Mouse (Mus musculus) embryo, embryonic 10.5 days (tissue): ENCODE measurements around the gene Il4ra.

ENCODE experiments used
- DNase-seq: peaks from one replicate; pipeline ENCODE4 v3.0.0-alpha.2; 2015; ENCODE audit warnings: low spot score

The Il4ra gene

GRCm38 (mm10) chr7:125600612-125601279 lies 48.8 kb downstream of the Il4ra start:
- DNase-seq = no peak

DNA sequence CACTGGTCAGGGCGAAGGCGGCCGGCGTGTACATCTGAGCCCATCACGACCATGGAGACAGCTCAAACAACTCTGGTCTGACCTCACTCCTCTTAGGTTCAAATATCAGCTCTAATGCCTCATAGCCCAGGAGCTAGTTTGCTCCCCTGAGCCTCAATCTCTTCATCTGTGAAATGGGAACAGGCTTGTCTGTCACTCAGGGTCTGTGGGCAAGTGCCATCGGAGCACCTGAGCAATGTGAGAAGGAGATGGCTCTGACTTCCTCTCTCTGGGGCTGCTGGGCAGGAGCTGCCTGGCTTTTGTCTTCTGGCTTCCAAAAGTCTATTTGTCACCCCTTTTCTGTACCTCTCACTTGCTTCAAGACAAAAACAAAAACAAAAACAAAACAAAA lies 49.4 kb downstream of the Il4ra start:
- DNase-seq = no peak

DNA sequence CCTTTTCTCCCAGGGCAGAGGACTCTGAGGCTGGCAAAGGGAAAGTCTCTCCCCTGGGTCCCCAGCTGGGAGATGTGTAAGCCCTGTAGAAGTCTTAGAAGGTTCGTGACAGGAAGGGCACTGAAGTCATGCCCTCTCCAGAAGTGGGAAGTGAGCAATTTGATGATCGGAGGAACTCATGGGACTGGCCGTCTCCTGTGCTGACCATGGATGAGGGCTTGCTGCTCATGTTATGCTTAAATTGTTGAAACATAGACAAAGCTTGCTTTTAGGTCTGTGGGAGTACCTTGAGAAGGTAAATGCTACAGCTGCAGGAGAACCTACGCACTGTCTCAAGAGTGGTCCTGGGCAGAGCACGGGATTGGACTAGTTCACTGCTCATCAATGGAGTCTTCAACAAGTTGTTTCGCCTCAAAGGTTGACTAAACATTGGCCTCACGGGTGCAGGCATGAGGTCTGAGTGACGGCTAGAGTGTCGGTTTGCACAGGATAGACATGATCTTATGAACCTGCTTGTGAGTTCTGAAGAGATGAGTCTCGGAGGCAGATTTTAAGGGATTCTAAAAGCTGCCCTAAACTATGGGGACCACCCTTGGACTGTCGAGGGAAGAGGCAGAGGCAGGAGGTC lies 50.0 kb downstream of the Il4ra start:
- DNase-seq = no peak

- DNase-seq = no peak
Observed at GRCm38 (mm10) chr7:125603185-125603631, 51.3 kb downstream of the Il4ra start, which contains the start of gene Il21r. Il21r (plus strand) TSS chr7:125603429.

DNA sequence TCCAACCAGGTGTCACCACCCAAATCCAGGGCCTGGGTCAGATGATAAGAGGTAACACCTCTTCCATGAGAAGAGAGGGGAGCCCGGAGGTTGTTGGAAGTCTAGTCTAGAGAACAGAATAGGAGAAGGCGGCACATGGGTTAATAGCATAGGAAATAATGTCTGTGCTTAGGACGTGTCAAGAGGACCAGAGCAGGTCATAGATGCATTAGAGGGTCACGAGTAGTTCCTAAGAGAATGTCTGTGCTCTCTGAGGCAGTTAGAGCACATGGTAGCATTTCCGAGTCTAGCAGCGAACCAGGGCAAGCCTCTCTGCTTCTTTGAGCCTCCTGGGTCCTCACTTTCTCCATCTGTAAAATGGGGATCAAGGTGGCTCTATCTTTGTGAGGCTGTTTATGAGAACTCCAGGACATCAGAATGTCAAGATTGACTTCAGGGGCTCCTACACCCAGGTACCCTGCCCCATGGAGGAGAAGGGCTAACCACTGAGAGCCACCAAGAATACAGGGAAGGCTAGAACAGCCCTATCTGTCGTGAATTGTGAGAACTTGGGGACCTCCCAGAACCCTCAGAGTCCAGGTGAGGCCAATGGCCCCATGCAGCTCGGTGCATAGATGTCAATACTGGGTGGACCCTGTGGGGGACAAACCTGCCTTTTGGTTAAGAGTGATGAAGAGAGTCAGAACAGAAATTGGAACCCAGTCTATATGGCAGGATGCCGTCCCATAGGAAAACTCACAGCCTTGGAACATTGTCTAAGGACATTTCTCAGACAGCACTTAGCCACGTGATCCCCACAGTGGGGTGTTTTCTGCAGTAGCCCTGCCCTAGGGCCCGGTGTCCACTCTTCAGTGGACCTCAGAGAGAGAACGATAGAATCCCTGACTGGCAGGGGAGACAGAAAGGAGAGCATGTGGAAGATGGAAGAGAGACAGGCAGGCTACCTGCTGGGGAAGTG lies 52.7 kb downstream of the Il4ra start:
- no peak for DNase-seq

GRCm38 (mm10) chr7:125605725-125606139 lies 53.8 kb downstream of the Il4ra start:
- no peak for DNase-seq

DNA sequence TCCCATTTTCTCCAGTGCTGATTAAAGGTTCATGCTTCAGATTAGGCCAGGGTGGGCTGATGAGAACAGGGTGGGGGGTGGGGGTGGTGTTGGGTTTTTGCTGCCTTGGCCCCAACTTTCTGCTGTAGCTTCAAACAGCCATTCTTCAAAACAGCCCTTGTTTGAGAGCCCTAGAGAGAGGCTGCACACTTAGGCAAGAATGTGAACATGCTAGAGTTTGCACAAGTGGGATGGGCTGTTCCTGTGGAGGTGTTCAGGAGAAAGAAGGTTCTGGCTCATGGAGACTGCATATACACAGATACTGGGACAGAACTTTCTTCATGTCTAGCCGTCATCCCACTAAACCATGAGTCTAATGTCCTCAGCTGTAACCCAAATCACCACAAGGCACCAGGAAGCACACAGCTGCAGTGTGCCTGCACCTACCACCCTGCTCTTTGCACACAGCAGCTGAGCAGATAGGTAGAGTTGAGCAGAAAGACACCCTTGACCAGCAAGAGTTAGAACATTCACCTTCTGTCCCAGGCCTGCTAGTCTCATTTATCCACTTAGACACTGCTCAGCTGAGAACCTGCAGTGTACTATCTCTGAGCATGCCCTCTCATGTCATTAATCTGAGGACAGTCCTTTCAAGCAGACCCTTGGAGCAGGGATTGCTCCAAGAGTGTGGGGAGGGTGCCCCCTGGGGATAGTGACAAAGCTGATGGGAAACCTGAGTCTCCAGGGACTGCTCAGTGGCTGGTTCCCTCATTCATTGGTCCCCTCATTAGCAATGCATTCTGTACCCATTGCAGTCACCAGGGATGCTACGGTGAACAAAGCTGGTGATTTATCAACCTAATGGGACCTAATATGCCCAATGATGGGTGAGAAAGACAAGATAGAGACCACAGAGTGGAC lies 54.6 kb downstream of the Il4ra start:
- no peak for DNase-seq

- DNase-seq = no peak
Observed at GRCm38 (mm10) chr7:125607384-125608182, 55.7 kb downstream of the Il4ra start.

DNA sequence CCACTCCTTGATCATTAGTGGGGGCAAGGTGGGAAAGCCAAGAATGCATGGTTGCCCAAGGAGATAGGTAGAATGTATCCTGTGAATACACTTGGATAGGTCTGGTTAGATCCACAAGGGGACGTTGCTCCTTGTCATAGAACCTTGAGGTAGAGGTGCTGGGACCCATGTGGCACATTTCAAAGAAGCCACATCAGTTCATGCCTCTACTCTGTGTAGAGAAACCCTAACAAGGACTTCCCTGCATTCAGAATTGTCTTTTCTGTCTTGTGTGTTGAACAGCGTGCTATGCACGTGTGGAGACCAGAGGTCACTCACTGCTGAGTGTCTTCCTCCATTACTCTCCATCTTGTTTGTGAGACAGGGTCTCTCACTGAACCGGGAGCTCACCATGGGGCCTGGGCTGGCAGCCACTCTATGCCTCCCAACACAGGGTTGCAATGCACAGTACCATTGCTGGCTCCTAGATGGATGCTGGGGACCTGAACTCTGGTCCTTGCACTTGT lies 56.3 kb downstream of the Il4ra start:
- no peak for DNase-seq

DNA sequence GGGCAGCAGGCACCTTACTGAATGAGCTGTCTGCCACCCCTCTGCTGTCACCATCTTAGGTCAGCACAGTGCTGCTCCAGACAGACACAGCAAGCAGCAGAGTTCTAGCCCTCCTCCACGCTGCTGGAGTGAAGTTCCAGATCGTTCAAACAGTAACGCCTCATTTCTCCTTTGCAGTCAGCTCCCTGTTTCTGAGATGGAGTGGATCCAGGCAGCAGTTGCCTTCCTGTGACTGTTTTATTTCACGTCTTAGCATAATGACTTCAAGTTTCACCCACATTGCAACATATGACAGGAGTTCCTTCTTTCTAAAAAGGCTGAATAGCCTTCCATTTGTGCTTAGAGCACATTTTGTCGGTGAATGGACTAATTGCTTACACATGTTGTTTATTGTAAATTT lies 61.7 kb downstream of the Il4ra start:
- DNase-seq = no peak

- no peak for DNase-seq
Observed at GRCm38 (mm10) chr7:125615453-125615852, 63.5 kb downstream of the Il4ra start.

- DNase-seq = no peak
Observed at GRCm38 (mm10) chr7:125618016-125618415, 66.1 kb downstream of the Il4ra start.

DNA sequence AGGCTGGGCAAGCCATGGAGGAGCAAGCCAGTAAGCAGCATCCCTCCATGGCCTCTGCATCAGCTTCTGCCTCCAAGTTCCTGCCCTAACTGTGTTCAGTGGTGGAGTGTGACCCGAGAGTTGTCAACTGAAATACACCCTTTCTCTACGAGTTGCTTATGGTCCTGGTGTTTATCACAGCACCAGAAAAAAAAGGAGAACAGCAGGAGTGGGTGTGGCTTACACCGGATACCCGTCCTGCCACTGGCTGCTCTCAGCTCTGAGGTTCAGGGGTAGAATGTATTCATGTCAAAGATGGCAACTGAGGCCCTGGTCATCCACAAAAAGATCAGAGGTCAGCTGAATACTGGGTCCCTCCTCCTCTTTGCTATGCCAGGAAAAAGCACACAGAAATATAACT lies 68.2 kb downstream of the Il4ra start:
- no peak for DNase-seq

- no peak for DNase-seq
Observed at GRCm38 (mm10) chr7:125622741-125623685, 71.1 kb downstream of the Il4ra start.

DNA sequence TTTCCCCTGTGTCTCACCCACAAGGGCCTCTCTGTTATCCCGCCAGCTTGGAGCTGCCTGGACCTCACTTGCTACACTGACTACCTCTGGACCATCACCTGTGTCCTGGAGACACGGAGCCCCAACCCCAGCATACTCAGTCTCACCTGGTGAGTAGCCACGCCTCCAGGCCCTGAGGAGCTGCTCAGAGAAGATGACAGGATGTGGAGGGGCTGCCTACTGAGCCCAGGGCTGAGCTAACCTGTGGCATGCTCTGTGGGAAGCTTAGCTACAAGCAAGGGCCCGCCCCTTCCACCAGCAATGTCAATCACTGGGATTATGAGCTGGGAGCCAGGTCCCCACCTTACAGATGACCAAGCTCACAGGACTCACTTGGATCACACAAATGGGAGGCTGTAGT lies 73.3 kb downstream of the Il4ra start:
- DNase-seq = no peak

- DNase-seq = no peak
Observed at GRCm38 (mm10) chr7:125625829-125626228, 73.9 kb downstream of the Il4ra start.
